Mouse (Mus musculus) kidney, embryonic 16.5 days (tissue): ENCODE measurements around the gene Cyp46a1. TPM values are rescaled to one million over a fixed set of nuclear protein-coding genes. Genes with fewer than 3 reads are reported as not detected.

Experiments used
- ATAC-seq: fragments of 200-750 bp; cut with Nextera tagmentation; 2 replicates; pipeline ENCODE4 v1.8.0; 2017; ENCODE audit warnings: moderate TSS enrichment; ENCODE audit not compliant: low FRiP score, low TSS enrichment
- H3K27ac ChIP-seq: fragments of 300-500 bp; sonication (generic); 2 replicates; pipeline ENCODE4 v1.5.1; 2014; ENCODE audit warnings: low read length
- H3K27me3 ChIP-seq: fragments of 300-500 bp; sonication (generic); 2 replicates; pipeline ENCODE4 v1.6.1; 2014; ENCODE audit warnings: low read length, control low read depth, mixed read lengths; ENCODE audit not compliant: insufficient read depth
- H3K36me3 ChIP-seq: fragments of 300-500 bp; sonication (generic); 2 replicates; pipeline ENCODE4 v1.6.1; 2014; ENCODE audit warnings: low read length, control low read depth, mixed read lengths; ENCODE audit not compliant: insufficient read depth
- H3K4me1 ChIP-seq: fragments of 300-500 bp; sonication (generic); 2 replicates; pipeline ENCODE4 v1.6.1; 2014; ENCODE audit warnings: low read length, control low read depth, mixed read lengths; ENCODE audit not compliant: insufficient read depth
- H3K4me2 ChIP-seq: fragments of 300-500 bp; sonication (generic); replicated peaks from 2 replicates; pipeline ENCODE4 v1.6.1; 2014; ENCODE audit warnings: low read depth, low read length
- H3K4me3 ChIP-seq: fragments of 300-500 bp; sonication (generic); 2 replicates; pipeline ENCODE4 v1.5.1; 2014; ENCODE audit warnings: mild to moderate bottlenecking, low read length
- H3K9ac ChIP-seq: fragments of 300-500 bp; sonication (generic); replicated peaks from 2 replicates; pipeline ENCODE4 v1.6.1; 2014; ENCODE audit warnings: low read length
- H3K9me3 ChIP-seq: fragments of 300-500 bp; sonication (generic); 2 replicates; pipeline ENCODE4 v1.6.1; 2016; ENCODE audit warnings: low read length, control low read depth
- WGBS: fragments of 180-500 bp; shearing (Covaris S2); extraction: QIAGEN DNeasy Blood & Tissue Kit; methylation state at CpG from one replicate; pipeline ENCODE4 v1.1.7; 2014; 5-methylcytosine and 5-hydroxymethylcytosine counted together
- polyA plus RNA-seq: library from polyadenylated mRNA; unstranded; fragments of >200 nt; fragmentation: Nextera tagmentation; extraction: Ambion mirVana; gene quantifications from 2 replicates; pipeline ENCODE4 v1.2.1, GENCODE M21; 2015

Gene Cyp46a1
- polyA plus RNA-seq, 1 experiment from 2014 or later: 11.8 TPM

DNA sequence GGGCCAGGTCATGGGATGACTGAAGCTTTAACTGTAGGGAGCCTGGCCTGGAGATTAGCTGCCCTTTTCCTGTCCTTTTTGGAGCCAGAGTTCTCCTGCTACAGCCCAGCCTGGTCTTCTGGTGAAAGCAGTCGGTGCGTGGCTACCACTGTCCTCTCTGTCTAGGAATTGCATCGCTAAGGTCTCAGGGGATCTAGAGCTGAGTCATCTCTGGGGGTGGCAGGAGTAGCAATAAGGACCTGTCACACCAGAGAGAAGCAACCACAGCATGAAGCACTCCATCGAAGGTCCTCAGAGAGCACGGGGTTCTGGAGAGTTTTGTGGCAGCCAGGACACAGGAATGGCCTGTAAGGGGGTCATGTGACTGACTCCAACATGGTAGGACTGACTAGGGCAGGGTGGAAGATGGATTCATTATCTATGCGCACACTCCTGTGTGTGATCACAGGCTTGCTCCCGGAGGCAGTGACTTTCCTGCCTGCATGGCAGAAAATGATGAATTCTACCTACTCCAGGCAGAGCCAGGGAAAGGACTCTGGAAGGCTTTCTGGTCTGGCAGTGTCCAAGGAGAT lies 23.6 kb upstream of the Cyp46a1 start:
- H3K27me3 ChIP-seq: peaks cover 5% of the 10 kb centered on the region
- no peak for ATAC-seq
- H3K4me1 ChIP-seq: peaks cover 18% of the 10 kb centered on the region
- H3K4me2 ChIP-seq: no peak overlapping the region
- no peaks in the 10 kb centered on the region for H3K36me3 ChIP-seq
- no peaks in the 10 kb centered on the region for H3K9me3 ChIP-seq
- H3K27ac ChIP-seq: no peak overlapping the region
- no peak overlapping the region for H3K9ac ChIP-seq
- 79% methylated on average over 7 of the region's 7 CpGs for WGBS
- H3K4me3 ChIP-seq: no peak overlapping the region

DNA sequence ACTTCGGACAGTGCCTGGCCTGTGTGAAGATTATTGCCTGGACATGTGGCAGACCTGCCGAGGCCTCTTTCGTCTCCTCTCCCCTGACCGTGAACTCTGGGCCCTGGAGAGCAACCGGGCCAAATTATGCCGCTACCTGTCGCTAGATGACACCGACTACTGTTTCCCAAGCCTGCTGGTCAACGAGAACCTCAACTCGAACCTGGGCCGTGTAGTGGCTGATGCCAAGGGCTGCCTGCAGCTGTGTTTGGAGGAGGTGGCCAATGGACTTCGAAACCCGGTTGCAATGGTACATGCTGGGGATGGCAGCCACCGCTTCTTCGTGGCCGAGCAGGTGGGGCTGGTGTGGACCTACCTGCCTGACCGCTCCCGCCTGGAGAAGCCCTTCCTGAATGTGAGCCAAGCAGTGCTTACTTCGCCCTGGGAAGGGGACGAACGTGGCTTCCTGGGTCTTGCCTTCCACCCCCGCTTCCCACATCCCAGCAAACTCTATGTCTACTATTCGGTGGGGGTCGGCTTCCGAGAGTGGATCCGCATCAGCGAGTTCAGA lies 22.4 kb upstream of the Cyp46a1 start:
- H3K36me3 ChIP-seq: no peaks in the 10 kb centered on the region
- H3K9me3 ChIP-seq: no peaks in the 10 kb centered on the region
- no peak overlapping the region for H3K9ac ChIP-seq
- no peak for ATAC-seq
- peaks cover 13% of the 10 kb centered on the region for H3K27me3 ChIP-seq
- no peak overlapping the region for H3K27ac ChIP-seq
- no peak overlapping the region for H3K4me3 ChIP-seq
- 75% methylated on average over 27 of the region's 27 CpGs for WGBS
- peaks cover 14% of the 10 kb centered on the region for H3K4me1 ChIP-seq
- no peak overlapping the region for H3K4me2 ChIP-seq

DNA sequence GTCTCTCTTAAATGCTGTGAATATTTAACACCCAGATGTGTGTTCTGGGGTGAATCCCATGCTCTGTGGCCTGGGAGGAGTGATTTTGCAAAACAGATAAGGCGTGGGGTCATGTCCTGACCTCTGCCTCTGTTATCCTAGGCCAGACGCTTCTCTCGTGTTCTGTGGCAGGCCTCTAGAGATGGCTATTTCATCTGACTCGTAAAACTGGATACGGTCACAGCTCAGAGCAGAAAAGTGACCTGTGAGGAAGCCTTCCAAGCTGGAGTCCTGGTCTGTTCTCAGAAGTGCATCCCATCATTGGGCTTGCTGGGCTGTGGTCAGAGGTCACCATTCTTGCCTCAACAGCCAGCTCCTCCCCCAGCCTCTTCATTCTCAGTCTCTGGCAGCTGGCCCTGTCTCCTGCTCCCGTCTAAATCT lies 21.7 kb upstream of the Cyp46a1 start:
- no peaks in the 10 kb centered on the region for H3K36me3 ChIP-seq
- no peak overlapping the region for H3K4me3 ChIP-seq
- ATAC-seq: peak; percentile 52
- no peak overlapping the region for H3K27ac ChIP-seq
- WGBS: 21% methylated on average over 6 of the region's 6 CpGs
- H3K4me1 ChIP-seq: peaks cover 19% of the 10 kb centered on the region
- no peak overlapping the region for H3K4me2 ChIP-seq
- H3K9ac ChIP-seq: no peak overlapping the region
- peaks cover 20% of the 10 kb centered on the region for H3K27me3 ChIP-seq
- H3K9me3 ChIP-seq: no peaks in the 10 kb centered on the region

DNA sequence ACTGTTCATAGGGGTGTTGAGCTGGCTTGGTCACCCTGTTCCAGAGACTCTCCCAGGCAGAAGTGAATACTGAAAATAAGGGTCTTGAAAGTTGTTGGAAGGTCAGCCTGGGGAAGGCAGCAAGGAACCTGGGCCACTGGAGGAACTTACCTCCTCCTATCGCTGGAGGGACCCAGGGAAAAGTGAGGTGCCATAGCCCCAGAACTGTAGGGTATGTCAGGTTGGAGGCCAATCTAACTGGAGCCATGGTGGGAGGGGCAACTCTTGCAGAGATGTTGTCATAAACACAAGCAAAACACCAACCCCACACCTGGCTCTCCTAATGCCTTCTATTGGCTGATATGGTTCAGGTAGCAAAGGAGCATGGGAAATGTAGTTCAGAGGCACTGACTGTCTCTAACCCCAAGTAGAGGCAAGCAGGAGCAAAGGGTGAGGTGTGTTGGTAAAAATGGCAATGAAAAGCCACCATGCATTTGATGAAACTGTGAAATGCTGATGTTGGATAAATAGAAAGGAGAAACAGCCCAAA lies 20.9 kb upstream of the Cyp46a1 start:
- WGBS: 68% methylated on average over 1 of the region's 1 CpGs
- Histone ChIP-seq H3K4me1 (peaks cover 27% of the 10 kb centered on the region), H3K9me3 (no peaks in the 10 kb centered on the region), H3K36me3 (no peaks in the 10 kb centered on the region), H3K27me3 (peaks cover 28% of the 10 kb centered on the region), H3K9ac (no peak overlapping the region), H3K27ac (no peak overlapping the region), H3K4me3 (no peak overlapping the region), H3K4me2 (no peak overlapping the region)
- ATAC-seq: no peak

DNA sequence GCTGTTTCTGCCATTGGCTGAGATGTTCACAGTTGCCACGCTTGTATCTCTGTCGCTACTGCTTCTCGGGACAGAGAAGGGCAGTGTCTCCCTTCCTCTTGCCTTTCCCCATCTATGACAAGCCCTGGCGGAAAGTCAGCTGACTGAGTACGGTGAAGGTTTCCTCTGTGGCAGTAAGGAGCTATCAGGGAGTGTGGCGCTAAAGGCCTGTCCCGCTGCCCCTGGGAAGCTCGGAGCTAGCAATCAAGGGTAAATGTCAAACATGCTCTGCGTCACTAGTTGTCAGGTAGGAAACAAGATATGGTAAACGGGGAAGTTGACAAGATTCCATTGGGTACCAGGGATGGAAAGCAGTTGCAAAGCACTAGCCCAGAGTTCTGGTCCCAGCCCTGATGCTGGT lies 18.4 kb upstream of the Cyp46a1 start:
- no peak for ATAC-seq
- Histone ChIP-seq H3K9me3 (no peaks in the 10 kb centered on the region), H3K4me2 (no peak overlapping the region), H3K4me3 (no peak overlapping the region), H3K27me3 (peaks cover 51% of the 10 kb centered on the region), H3K4me1 (peaks cover 38% of the 10 kb centered on the region), H3K27ac (no peak overlapping the region), H3K36me3 (no peaks in the 10 kb centered on the region), H3K9ac (no peak overlapping the region)
- 53% methylated on average over 10 of the region's 10 CpGs for WGBS

DNA sequence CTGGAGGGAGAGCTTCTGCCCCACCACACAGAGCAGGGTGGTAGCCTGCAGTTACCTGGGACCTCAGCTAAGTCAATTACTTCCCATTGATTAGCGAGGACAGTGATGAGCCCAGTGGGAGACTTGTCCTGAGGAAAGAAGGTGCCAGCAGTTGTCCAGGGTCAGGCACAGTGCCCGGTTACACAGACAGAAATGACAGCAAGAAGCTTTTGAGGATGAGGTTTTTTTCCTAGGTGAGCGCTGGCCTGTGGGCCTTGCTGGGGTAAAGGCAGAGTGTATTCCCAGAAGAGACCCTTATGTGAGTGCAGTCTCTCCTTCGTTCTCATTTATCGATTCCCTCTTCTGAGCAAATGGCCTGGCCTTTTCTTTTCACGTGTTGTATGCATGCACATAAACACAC lies 17.5 kb upstream of the Cyp46a1 start:
- Histone ChIP-seq H3K4me2 (no peak overlapping the region), H3K27me3 (peaks cover 51% of the 10 kb centered on the region), H3K4me1 (peaks cover 38% of the 10 kb centered on the region), H3K27ac (no peak overlapping the region), H3K36me3 (no peaks in the 10 kb centered on the region), H3K9ac (no peak overlapping the region), H3K4me3 (no peak overlapping the region), H3K9me3 (no peaks in the 10 kb centered on the region)
- 45% methylated on average over 6 of the region's 6 CpGs for WGBS
- no peak for ATAC-seq

DNA sequence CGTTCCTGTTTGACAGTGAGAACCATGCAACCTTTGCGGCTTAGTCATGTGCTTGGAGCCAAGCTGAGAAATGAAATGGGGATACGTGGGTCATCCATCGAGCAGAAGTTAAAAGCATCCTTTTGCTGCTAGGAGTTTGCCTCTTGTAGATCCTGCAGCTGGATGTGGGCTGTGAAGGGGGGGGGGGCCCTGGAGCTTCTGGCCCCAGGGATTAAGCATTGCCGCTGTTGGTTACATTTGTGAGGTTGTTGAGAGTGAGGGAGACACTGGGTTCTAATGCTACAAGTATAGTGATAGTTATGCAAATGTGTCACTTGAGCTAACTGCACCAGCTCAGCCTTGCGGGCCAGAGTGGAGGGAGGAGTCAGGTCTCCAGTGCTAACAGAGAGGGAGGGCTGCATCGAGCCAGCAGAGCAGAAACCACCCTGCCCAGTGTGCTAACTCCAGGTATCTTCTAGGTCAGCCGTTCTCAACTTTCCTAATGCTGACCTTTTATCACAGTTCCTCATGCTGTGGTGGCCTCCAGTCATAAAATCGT lies 16.9 kb upstream of the Cyp46a1 start:
- H3K27me3 ChIP-seq: peaks cover 51% of the 10 kb centered on the region
- WGBS: 10% methylated on average over 9 of the region's 9 CpGs
- H3K36me3 ChIP-seq: no peaks in the 10 kb centered on the region
- no peak overlapping the region for H3K4me3 ChIP-seq
- H3K4me2 ChIP-seq: no peak overlapping the region
- H3K4me1 ChIP-seq: peaks cover 32% of the 10 kb centered on the region
- no peak overlapping the region for H3K9ac ChIP-seq
- H3K9me3 ChIP-seq: no peaks in the 10 kb centered on the region
- H3K27ac ChIP-seq: no peak overlapping the region
- ATAC-seq: peak; percentile 66; the same call in 1 of the 2 replicates

DNA sequence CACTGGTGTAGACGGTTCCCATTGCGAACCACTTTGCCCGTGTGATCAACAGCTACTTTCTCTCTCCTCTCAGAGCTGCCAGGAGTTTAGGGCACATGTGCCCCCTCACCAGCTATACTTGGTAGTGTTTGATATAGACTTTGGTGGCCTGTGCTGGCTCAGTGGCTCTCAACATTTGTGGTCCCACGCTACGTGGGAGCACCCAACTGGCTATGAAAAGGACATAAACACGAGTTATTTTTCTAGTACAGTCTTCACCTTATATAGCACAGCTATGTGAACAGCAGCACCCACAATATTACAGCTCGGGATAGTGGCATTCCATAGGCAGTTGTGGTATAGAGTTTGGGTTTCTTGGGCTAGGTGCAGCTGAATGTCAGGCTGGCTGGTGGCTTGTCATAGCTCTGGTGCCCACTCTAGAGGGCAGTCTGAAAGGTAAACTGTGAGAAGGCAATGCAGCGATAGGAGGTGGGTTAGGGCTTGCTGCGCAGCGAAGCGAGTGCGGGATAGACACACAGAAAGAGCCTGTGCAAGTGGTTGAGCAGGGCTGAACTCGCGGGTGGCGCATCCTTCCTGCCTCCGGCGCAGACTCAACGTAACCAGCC lies 16.3 kb upstream of the Cyp46a1 start:
- WGBS: 13% methylated on average over 18 of the region's 18 CpGs
- peak; percentile 14; the same call in 1 of the 2 replicates for ATAC-seq
- Histone ChIP-seq H3K27me3 (peaks cover 51% of the 10 kb centered on the region), H3K4me1 (peaks cover 25% of the 10 kb centered on the region), H3K27ac (no peak overlapping the region), H3K9ac (no peak overlapping the region), H3K9me3 (no peaks in the 10 kb centered on the region), H3K4me3 (peak overlapping the region; percentile 20), H3K36me3 (no peaks in the 10 kb centered on the region), H3K4me2 (peak overlapping the region; percentile 33)

DNA sequence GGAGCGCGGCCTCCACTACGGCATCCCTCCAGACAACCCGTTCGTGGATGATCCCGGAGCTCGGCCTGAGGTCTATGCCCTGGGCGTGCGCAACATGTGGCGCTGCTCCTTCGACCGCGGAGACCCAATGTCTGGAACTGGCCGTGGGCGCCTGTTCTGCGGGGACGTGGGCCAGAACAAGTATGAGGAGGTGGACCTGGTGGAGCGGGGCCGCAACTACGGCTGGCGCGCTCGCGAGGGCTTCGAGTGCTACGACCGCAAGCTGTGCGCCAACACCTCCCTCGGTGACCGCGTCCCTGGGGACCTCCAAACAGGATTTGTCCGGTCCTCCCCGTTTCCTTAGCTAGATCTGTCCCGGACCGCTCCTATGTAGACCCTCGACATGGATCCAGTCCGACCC lies 15.7 kb upstream of the Cyp46a1 start:
- Histone ChIP-seq H3K36me3 (no peaks in the 10 kb centered on the region), H3K4me3 (peak overlapping the region; percentile 20), H3K9ac (no peak overlapping the region), H3K4me1 (peaks cover 24% of the 10 kb centered on the region), H3K27me3 (peaks cover 51% of the 10 kb centered on the region), H3K9me3 (no peaks in the 10 kb centered on the region), H3K27ac (no peak overlapping the region), H3K4me2 (peak overlapping the region; percentile 33)
- peak; percentile 35; the same call in 1 of the 2 replicates for ATAC-seq
- 6% methylated on average over 37 of the region's 37 CpGs for WGBS

DNA sequence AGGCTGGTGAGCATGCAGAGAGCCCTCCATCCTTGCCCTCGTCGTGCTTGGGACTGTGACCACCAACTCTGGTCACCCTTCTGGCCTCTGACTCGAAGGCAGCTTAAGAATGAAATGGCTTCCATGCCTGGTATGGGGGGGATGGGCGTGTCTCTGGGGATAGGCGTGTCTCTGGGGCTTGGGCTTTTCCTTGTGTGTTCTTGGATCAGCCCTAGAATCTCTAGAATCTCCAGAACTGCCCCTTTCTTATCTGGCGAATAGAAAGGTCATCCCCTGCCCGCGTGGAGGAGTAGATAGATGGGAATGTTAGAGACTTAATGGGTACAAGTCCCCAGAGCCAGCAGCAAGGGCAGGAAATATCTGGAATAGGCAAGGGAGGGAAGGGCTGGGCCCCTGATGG lies 14.1 kb upstream of the Cyp46a1 start:
- Histone ChIP-seq H3K4me2 (no peak overlapping the region), H3K9ac (no peak overlapping the region), H3K4me3 (no peak overlapping the region), H3K9me3 (no peaks in the 10 kb centered on the region), H3K4me1 (peaks cover 24% of the 10 kb centered on the region), H3K27ac (no peak overlapping the region), H3K36me3 (no peaks in the 10 kb centered on the region), H3K27me3 (peaks cover 51% of the 10 kb centered on the region)
- WGBS: 19% methylated on average over 8 of the region's 8 CpGs
- no peak for ATAC-seq
